Mouse (Mus musculus): ENCODE results near the gene Tmem211.

- no peak for TF ChIP-seq CTCF (conservative IDR thresholded peaks at IDR 0.05; ENCODE audit: low read length)
- TF ChIP-seq NANOG (IDR thresholded peaks at IDR 0.05; ENCODE audit: borderline replicate concordance, low read length) = no peak
These were observed 16.8 kb upstream of the Tmem211 start for GRCm38 (mm10) chr5:113209898-113210297.

Measured in E14TG2a.4 (cell line).